Mouse (Mus musculus): ENCODE results near the gene Palm.

The Palm gene

DNA sequence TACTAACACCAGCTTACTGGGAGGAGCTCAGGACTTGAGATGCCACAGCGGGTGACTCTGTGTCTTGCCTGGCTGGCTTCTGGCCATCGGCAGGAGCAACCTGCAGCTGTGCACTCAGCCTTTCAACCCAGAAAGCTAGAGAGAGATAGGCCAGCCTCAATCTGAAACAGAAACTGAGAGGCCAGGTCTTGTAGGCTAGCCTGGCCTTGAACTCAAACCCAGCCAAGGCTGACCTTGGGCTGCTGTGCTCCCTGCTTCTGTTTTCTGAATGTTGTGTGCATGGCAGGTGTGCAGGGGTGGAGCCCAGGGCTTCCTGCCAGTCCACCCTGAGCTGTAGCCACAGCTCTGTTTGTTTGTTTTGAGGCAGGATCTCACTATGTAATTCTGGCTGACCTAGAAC is 20.2 kb upstream of the Palm start:
- DNase-seq, result no peak

DNA sequence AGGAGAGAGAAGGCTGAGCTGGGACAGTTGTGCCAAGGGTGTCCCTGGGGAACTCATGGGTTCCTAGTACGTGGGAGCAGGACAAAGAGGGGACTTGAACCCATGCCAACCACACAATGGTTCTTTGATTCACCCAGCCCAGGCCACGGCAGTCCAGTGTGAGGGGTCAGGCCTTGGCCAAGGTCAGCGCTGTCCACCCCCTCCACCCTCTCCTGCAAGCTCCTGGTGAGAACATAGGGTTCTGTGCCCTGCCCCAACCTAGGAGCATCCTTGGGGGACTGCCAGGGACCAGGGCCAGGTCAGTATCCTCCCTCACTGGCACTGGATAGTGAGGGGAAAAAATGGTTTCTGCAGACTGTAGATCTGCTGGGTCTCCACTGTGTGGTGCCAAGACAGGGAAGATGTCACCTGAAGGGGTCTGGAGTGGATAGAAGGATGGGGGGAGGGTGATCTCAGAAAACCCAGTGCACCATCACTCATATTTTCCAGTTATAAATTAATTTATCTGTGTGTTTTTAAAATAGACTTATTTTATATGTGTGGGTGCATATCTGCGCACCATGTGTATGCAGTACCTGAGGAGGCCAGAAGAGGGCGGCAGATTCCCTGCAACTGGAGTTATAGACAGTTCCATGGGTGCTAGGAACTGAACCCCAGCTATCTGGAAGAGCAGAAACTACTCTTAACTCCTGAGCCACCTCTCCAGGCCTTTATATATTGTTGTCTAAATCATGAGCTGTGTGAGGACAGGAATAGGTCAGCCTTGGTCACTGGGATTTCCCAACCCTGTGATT is 18.7 kb upstream of the Palm start:
- no peak for DNase-seq

DNA sequence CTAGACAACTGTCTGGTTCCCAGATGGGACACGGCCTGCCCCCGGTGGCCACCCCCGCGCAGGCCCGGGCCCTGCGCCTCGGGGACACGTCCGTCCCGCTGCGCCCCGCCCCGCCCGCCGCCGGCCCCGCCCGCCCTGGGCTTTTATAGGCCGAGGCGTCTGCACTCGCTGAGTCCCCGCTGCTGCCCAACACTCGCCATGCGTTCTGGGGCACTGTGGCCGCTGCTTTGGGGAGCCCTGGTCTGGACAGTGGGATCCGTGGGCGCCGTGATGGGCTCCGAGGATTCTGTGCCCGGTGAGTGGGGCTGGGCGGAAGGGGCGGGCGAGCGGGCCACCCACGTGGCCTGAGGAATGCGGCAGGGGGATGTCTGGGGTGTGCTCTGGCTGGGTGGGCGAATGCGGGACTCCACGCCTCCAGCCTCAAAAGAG is 16.3 kb upstream of the Palm start, which contains the start of gene Fstl3:
TSS of gene Fstl3 (plus strand) at position 170 of the 429 bp plus-strand sequence.
- DNase-seq, result peak; percentile 61

DNA sequence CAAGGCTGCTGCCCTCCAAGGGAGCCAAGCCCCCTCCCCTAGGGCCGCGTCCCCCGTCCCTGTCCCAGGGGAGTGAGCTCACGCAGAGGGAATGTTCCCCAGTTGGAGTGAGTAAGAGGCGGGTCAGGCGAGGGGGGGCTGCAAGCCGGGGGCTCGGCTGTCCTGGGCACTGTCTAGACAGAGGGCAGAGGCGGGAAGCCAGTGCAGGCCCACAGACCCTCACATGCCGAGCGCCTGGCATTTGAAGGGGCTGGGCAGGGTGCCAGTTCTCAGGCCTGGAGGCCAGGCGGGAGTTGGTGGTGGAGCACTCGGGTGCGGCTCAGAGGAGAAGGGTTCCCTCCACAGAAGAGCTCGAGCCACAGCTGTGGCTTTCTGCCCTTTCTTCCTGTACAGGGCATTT is 15.4 kb upstream of the Palm start:
- peak; percentile 87 for DNase-seq

DNA sequence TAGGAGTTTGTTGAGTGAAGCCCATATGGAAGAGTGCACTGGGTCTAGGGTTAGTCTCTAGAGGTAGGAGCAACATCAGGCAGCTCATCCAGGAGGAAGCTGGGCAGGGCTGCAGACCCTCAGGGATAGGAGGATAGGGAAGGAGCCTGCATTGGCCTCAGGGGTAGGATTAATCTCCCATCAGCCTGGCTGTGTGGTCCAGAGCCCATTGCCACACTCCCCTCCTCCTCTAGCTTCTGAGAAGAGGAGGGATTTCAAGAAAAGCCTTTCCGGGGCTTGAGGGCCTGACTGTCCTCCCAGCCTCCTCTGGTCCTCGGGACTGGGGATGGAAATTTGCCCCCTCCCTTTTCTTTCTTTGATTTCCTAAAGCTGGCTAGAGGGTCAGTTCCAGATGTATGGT is 14.2 kb upstream of the Palm start:
- no peak for DNase-seq

DNA sequence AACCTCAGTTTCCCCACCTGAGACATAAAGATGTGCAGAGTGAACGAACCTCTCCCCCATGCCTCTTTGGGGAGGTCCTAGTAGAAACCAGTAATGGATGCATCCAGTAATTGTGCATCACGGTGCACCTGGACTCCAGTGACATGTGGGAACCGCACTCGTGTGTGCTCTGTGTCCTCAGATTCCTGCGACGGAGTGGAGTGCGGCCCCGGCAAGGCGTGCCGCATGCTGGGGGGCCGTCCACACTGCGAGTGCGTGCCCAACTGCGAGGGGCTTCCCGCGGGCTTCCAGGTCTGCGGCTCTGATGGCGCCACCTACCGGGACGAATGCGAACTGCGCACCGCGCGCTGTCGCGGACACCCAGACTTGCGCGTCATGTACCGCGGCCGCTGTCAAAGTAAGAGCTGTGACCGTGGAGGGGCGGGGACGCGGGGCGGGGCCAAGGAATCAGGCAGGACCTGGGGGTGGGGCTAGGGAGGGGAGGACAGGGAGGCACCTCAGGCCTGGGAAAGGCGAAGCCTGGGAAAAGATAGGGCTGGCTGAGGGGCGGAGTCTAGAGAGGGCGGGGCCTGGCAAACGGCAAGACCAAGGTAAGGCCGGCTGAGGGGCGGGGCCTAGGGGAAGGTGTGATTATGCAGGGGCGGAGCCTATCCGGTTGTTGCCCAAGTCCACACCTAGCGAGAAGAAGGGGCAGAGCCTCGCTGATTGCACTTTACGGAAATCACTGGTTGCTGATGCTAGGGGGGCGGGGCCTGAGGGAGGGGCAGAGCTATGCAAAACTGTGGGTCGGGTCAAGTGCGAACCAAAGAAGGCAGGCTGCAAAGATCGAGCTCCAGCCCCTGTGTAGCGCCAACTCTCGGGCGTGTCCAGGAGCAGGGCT is 13.3 kb upstream of the Palm start:
- peak; percentile 98 for DNase-seq

DNA sequence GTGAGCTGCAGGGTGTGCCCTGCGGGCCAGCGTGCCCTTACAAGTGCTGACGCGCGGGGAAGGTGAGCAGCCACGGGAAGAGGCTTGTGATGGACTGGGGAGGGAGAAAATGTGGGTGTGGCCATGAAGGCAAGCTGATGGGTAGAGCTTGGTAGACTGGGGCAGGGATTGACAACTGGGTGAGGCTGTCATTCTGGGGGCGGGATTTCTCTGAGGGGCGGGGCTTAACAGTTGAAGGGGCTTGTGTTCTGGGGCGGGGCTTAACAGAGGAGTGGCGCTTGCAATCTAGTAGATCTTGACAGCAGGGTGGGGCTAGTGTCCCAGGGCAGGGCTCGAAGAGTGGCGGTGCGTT is 12.7 kb upstream of the Palm start:
- DNase-seq, result peak; percentile 88

DNA sequence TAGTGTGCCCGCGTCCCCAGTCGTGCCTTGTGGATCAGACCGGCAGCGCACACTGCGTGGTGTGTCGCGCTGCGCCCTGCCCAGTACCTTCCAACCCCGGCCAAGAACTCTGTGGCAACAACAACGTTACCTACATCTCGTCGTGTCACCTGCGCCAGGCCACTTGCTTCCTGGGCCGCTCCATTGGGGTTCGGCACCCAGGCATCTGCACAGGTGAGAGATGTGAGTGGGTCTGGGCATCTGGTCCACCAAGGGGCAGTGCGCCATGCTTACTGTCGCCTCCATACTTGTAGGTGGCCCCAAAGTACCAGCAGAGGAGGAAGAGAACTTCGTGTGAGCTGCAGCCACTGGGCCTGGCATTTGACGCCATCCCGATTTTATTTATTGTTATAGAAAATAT is 12.2 kb upstream of the Palm start:
- no peak for DNase-seq

DNA sequence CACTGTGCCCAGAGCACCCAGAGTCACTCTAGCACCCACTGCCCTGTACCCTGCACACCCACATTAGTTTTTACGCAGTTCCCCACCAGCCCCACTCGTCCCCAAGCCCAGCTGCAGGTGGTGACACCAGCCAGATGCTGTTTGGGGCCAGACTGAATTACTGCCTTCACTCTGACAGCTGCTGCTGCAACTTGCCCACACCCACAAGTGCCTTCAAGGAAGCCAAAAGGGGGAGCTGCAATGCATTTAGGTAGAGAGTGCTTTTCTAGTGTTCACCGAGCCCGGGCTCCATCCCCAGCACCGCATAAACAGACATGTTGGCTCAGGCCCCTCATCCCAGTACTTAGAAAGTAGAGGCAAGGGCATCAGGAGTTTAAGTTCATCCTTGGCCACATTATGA is 11.4 kb upstream of the Palm start:
- no peak for DNase-seq

DNA sequence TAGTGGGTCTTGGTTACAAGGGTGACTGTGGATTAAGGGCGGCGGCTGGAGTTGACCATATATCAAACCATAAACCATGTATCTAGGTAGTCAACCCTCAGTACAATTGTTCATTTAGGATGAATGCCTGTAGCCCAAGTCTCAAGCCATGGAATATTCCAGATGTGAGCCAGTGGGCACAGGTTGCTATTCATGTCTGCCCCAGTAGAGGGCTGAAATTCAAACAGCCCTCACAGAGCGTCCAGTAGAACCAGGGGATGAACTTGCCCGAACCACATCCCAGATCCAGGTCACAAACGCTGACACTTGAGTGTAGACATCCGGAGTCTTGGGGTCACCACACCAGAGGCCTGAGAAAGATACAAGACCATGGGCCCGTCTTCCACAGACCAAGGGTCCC is 10.3 kb upstream of the Palm start:
- peak; percentile 52 for DNase-seq

DNA sequence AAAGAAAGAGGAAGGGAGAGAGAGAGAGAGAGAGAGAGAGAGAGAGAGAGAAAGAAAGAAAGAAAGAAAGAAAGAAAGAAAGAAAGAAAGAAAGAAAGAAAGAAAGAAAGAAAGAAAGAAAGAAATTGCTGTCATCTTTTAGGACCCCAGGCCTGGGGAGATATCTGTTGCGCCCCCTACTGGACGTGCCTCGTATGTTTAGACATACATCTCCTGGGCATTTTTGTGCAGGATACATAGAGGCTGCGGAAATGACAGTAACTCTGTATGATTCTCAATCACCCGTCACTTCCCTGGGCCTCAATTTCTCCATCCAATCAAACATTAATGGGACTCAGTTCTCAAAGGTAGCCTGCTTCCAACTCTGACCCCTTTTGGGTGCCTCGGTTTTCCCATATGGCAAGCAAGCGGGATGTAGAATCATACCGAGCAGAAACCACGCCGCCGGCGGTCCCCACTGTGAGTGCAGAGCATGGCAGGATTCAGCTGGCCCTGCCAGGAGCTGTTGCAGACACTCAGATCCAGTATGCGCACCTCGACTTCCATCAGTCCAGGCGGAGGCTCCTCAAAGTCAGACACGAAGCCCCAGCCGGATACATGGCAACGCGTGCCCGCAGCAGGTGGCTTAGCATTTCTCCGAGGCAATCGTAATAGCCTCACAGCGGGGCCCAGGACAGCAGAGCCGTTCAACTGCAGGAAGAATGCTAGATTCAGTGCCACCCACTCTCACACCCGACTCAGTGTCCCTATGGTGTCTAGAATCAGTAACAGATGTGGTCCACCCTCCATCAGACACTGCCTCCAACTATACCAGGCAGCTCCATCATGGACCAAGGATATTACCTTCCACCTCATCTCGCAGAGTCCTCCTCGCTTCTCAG is 9.2 kb upstream of the Palm start:
- peak; percentile 57 for DNase-seq

DNA sequence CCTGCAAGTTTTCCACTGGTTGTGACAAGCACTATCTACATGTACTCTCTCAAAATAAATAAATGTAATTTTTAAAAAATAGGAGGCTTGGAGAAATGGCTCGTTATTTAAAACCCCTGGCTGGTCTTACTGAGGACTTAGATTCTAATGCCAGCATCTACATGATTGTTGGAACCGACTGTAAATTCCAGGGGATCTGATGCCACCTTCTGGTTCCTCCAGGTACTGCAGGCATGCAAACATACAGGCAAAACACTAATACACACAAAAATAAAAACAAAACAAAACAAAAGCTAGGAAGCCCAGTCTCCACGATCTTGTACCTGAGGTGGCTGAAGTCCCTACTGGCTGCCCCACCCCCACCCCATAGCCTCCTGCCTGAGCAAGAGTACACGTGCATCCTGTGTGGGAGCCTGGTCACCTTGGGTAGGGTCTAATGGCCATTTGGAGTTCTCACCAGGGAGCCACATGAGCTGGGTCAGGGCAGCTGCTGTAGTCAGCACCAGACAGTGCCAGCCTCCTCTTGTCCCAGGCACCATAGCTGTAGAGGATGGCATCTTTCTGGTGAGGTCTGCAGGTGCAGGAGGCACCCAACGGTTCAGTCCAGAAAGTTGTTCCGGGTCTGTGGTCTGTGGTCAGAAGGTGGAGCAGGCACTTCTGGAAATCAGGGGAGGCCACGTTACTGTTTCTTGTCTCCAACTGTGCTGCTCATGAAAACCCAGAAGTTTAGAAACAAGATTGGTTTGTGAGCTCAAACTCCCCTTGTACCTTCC is 4.8 kb upstream of the Palm start:
- DNase-seq, result peak; percentile 88

DNA sequence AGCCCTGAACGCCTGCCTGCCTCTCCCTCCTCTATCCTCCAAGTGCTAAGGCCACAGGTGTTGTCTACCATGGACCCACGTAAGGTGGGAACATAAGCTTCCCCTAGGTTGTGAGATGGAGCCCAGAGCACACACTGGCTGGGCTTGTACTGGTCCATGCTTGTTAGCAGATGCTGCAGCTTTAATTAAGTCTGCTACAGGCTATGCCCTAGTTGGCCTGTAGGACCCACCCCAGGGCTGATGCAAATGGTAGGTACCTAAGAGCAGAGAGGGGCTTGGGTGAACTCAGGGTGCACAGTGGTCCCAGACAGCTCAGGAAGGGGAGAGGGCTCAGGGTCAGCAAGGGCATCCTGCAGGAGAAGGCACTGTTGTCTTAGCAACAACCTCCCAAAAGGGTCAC is 3.8 kb upstream of the Palm start:
- DNase-seq, result no peak

DNA sequence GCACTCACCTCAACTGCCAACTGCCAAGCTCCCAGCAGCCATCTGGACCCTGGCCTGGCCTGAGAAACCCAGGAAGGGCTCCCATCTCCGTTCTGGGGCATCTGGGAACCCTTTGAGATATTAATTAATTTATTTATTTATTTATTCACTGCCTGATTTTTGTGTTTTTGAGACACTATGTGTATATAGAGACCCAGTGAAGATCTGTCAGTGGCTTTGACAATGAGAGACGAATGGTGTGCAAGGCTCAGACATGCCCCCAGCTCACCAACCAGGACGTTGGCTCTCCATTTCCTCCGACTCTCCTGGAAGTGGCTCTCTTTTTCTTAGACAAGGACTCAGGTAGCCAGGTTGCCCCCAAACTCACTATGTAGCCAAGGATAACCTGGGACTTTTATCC is 2.5 kb upstream of the Palm start, which contains the start of gene Prss57:
TSS of gene Prss57 (minus strand) at position 101 of the 400 bp plus-strand sequence.
- DNase-seq, result no peak

DNA sequence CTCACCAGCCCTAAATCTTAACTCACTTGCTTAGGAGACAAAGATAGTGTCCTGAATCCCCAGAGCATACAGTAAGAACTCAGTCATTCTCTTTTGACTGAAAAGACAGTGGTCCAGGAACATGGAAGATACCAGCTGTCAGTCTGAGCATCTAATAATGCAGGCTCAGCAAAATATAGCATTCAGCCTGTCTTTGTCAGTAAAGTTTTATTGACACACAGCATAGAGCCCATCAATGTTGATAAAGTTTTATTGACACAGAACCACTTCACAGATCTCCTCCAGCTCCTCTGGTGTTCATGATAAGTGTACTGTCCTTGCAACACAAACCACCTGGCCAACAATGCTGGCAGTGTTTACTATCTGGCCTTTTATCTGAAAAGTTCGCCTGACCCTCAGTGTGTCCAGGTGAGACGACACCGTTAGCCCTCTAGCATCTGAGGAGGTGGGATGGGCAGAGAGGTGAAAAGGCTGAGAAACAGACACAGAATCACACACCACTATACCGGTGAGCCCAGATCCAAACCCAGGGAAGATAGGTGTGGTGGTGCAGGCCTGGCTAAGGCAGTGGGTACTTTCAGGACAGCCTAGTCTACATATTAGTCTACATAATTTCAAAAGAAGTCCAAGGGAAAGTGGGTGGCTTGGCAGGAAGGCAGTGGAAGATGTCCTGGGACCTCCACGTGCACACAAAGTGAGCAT is 882 bp upstream of the Palm start:
- DNase-seq, result no peak

DNA sequence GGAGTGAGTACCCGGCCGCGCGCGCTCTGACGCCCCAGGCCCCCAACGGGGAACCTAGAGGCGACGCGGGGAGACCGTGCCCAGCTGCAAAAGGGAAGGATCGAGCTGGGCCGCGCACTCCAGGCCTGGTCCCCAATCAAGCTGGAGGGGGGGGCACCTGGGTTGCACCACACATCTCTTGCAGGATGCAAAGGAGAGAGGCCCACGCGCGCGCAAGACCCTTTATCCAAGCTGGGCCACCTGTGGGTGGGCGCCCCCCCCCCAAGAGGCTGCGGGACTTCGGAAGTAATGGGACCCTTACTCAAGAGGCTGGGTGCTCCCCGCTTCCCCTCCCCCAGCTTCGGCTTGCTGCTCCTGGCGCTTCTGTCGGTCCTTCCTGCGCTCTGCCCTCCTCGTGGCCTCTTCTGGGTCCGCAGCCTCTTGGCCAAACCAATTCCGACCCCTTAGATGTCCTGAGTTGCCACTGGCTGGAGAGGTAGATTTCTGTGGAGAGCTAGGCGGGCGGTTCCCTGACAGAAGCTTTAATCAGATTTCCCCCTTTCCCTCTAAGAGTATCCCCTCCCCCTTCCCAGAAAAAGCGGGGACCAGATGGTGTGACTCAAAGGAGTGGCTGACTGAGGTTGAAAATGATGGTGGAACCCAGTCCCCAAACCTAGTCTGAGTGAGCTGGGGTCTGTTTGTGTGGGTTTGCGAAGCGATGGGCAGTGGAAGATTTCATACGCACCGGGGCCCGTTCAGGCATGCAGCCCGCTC is 542 bp downstream of the Palm start:
- no peak for DNase-seq

DNA sequence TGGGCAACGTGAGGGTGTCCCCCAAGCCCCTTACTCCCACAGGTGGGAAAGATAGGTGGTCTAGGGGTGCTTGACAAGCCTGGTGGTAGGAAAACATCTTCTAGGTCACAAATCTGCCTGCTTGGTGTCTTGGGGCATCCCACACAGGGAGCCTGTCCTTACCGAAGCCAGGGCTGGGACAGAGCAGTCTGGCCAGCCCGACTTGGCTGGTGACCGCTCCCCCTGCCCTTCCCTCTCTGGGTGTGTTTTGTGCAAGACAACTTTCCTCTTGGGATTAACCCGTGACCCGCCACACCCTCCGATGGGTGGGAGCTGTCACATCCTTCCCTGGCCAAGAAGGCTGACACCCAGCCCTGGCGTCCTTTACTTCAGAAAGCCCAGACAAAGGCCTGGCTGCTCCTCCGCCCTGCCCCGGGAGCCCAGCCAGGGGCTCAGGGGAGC is 1.1 kb downstream of the Palm start:
- DNase-seq, result peak; percentile 92

DNA sequence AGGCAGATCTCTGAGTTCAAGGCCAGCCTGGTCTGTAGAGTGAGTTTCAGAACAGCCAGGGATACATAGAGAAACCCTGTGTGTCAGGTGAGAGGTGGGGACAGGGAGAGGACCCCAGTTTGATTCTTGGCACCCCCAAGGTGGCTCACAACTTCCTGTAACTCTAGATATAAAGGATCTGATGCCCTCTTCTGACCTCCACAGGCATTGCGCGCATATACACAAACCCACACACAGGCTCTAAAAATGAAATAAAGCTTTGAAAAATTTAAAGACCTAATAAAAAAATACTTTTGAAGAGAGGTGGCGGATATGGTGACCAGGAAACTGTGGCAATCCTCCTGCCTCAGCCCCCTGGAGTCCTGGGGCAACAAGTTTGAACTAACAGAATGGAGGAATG is 2.5 kb downstream of the Palm start:
- no peak for DNase-seq

DNA sequence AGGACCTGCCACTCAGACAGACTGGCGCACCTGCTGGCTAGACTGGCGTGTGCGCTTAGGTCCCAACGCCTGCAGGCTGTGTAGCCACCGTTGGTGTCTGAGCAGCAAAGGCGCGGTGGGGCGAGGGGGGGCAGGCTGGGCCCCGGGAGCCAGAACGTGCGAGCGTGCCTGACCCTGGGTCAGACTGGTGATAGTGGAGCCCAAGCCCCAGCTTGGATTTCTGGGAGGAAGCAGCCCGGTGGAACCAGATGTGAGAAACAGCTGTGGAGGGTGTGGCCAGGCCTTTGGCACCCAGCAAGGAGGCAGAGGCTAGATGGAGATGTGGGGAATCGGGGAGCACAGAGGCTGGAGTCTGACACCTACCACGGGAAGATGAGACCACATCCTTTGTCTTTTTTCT is 4.0 kb downstream of the Palm start:
- no peak for DNase-seq

DNA sequence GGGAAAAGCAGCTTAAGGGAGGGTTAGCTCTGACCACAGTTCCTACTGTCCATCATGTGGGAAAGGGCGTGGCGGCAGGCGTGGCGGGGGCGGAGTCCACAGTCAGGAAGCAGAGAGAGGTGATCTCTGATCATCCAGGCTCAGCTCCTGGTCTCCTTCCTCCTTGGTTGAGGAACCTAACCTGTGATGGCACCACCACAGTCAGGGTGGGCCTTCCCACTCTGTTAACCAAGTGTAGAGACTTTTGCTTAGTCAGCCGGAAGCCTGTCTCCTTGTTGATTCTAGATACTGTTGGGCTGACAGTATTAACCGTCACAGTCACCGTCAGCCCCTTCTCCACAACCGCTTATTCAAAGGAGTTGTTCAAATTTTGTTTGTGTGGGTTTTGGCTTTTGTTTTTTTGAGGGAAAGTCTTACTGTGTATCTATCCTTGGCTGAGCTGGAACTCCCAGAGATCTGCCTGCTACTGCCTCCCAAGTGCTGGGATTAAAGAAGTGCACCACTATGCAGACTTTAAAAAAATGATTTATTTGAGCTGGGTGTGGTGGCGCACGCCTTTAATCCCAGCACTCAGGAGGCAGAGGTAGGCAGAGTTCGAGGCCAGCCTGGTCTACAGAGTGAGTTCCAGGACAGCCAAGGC is 5.0 kb downstream of the Palm start:
- DNase-seq, result peak; percentile 37

Data from lung, postnatal 10 days (tissue).